ENCODE assay signal across 8 mouse cellular contexts in the genomic region with DNA sequence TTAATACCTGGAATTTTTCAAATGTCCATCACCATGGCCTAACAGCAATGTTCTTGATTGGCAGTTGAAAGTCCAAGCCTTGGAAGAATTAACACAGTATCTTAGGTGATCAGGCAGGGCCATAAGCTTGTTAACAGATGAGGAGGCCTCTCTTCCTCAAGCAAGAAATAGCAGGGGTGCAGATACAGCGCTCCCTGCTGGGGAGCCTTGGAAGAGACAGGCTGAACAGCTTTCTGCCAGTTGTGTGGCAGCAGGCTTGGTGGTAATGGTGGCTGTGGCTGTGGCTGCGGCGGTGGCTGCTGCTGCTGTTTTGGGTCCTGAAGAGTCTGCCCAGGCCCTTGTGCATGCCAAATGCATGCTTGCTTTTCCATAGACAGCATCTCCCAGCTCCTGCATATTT.
DNase-seq lines count a peak whose midpoint lies in the region; ATAC-seq and TF ChIP-seq lines count a peak whose summit lies in the region.

No protein-coding gene starts in this region.

- DNase-seq in monocyte, adult 2 months (ENCODE audit: low read depth in 1 of 2, low spot score in 2 of 2), result peak; percentile 18 to 23
- peak; percentile 63 for DNase-seq in T-cell, adult 2 months (ENCODE audit: low spot score)
- DNase-seq in embryo, embryonic 9.5 days (ENCODE audit: extremely low spot score), result peak; percentile 61
- peak; percentile 51 for DNase-seq in hindbrain, postnatal 0 days (ENCODE audit: low spot score)
- peak; percentile 43 for DNase-seq in liver, embryonic 13.5 days
- peak; percentile 30 for DNase-seq in retina, adult 2 months (ENCODE audit: low read depth, low spot score)
- no peak for DNase-seq in Muller cell, postnatal 12 days (ENCODE audit: inconsistent ontology term)

- H3K9ac ChIP-seq in hindbrain, postnatal 0 days (replicated peaks; ENCODE audit: low read length), result no peak overlapping the region
- H3K9ac ChIP-seq in liver, embryonic 13.5 days, result no peak overlapping the region

- no peaks in the 10 kb centered on the region for H3K4me1 ChIP-seq in hindbrain, postnatal 0 days (ENCODE audit: insufficient read depth, low read length)
- no peaks in the 10 kb centered on the region for H3K4me1 ChIP-seq in liver, embryonic 13.5 days (replicated peaks)

- ATAC-seq in monocyte, adult 5-6 weeks (replicated peaks; ENCODE audit: insufficient number of reproducible peaks, low FRiP score, low TSS enrichment, poor library complexity, severe bottlenecking), result no peak; the same call in 1 of the 2 replicates
- ATAC-seq in hindbrain, postnatal 0 days, result no peak
- 0 out of 2 replicates have a peak, but pooled peaks have one; percentile 39 for ATAC-seq in liver, embryonic 13.5 days (ENCODE audit: low read depth)

- H3K36me3 ChIP-seq in hindbrain, postnatal 0 days (ENCODE audit: insufficient read depth, low read length), result peaks cover 33% of the 10 kb centered on the region
- H3K36me3 ChIP-seq in liver, embryonic 13.5 days, result peaks cover 78% of the 10 kb centered on the region

- no peak overlapping the region for H3K4me2 ChIP-seq in hindbrain, postnatal 0 days (ENCODE audit: low read depth, low read length)
- H3K4me2 ChIP-seq in liver, embryonic 13.5 days, result no peak overlapping the region

- H3K27me3 ChIP-seq in hindbrain, postnatal 0 days (ENCODE audit: insufficient read depth, low read length), result no peaks in the 10 kb centered on the region
- H3K27me3 ChIP-seq in liver, embryonic 13.5 days, result no peaks in the 10 kb centered on the region

- TF ChIP-seq CTCF in hindbrain, postnatal 0 days (IDR thresholded peaks at IDR 0.05; ENCODE audit: low read depth), result peak; percentile 67

- no peak overlapping the region for H3K4me3 ChIP-seq in hindbrain, postnatal 0 days (ENCODE audit: low read length)
- H3K4me3 ChIP-seq in liver, embryonic 13.5 days (replicated peaks), result no peak overlapping the region

- H3K9me3 ChIP-seq in hindbrain, postnatal 0 days (ENCODE audit: low read length), result no peaks in the 10 kb centered on the region
- no peaks in the 10 kb centered on the region for H3K9me3 ChIP-seq in liver, embryonic 13.5 days (replicated peaks)

- H3K27ac ChIP-seq in hindbrain, postnatal 0 days, result no peak overlapping the region
- H3K27ac ChIP-seq in liver, embryonic 13.5 days, result no peak overlapping the region

- WGBS in hindbrain, postnatal 0 days, result 77% methylated on average over 3 of the region's 3 CpGs
- WGBS in liver, embryonic 13.5 days (ENCODE audit: insufficient replicate concordance), result 70% methylated on average over 3 of the region's 3 CpGs
